Mouse (Mus musculus) limb, embryonic 13.5 days (tissue): ENCODE data around the gene Fcrla. TPM values are rescaled to one million over a fixed set of nuclear protein-coding genes. Genes with fewer than 3 reads are reported as not detected.
"Not testable (repeated sequence)": the region's sequence is repeated elsewhere in the genome, so short reads cannot be mapped to it uniquely, and the experiment has no call there.

Experiments used
- ATAC-seq: fragments of 200-750 bp; cut with Nextera tagmentation; 2 replicates; pipeline ENCODE4 v1.8.0; 2017; ENCODE audit warnings: low read depth, moderate number of reproducible peaks, moderate TSS enrichment; ENCODE audit not compliant: low FRiP score
- H3K27ac ChIP-seq: fragments of 300-500 bp; sonication (generic); 2 replicates; pipeline ENCODE4 v1.5.1; 2015; ENCODE audit warnings: inconsistent platforms, mild to moderate bottlenecking, moderate library complexity
- H3K27me3 ChIP-seq: fragments of 300-500 bp; sonication (generic); 2 replicates; pipeline ENCODE4 v1.6.1; 2015; ENCODE audit warnings: mild to moderate bottlenecking, inconsistent platforms
- H3K36me3 ChIP-seq: fragments of 300-500 bp; sonication (generic); 2 replicates; pipeline ENCODE4 v1.6.1; 2015; ENCODE audit warnings: inconsistent platforms, mild to moderate bottlenecking, moderate library complexity
- H3K4me1 ChIP-seq: fragments of 300-500 bp; sonication (generic); 2 replicates; pipeline ENCODE4 v1.6.1; 2015; ENCODE audit warnings: inconsistent platforms
- H3K4me2 ChIP-seq: fragments of 300-500 bp; sonication (generic); replicated peaks from 2 replicates; pipeline ENCODE4 v1.6.1; 2015; ENCODE audit warnings: inconsistent platforms, mild to moderate bottlenecking, moderate library complexity
- H3K4me3 ChIP-seq: fragments of 300-500 bp; sonication (generic); 2 replicates; pipeline ENCODE4 v1.5.1; 2015; ENCODE audit warnings: moderate library complexity, mild to moderate bottlenecking, inconsistent platforms
- H3K9ac ChIP-seq: fragments of 300-500 bp; sonication (generic); 2 replicates; pipeline ENCODE4 v1.6.1; 2015; ENCODE audit warnings: mild to moderate bottlenecking, inconsistent platforms
- H3K9me3 ChIP-seq: fragments of 300-500 bp; sonication (generic); 2 replicates; pipeline ENCODE4 v1.6.1; 2016; ENCODE audit warnings: inconsistent platforms
- WGBS: fragments of 180-500 bp; shearing (Covaris S2); methylation state at CpG from one replicate; pipeline ENCODE4 v1.1.7; 2015; 5-methylcytosine and 5-hydroxymethylcytosine counted together
- polyA plus RNA-seq: library from polyadenylated mRNA; unstranded; fragments of >200 nt; fragmentation: Nextera tagmentation; extraction: Ambion mirVana; gene quantifications from 2 replicates; pipeline ENCODE4 v1.2.1, GENCODE M21; 2015

Fcrla gene
- polyA plus RNA-seq, result not detected in 2 replicates

DNA sequence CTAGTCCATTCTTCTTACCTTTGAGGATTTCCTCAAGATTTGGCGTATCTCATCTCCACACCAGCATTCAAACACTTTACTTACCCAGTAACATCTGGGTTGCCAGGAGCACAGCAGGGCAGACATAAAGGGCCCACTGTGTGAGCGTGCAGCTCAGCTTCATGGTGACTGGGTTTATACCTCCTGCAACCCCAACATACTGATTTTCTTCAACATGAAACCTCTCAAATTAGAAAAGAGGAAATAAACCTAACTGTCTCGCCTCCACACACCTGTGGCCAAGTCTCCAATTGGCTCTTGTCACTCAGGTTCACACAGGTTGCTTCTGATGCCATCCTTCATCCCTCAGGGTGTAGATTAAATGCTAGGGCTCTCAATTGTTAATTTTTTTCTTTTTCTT, at the start of gene Fcrla:
Gene Fcrla, minus strand, starts transcription at position 206 of the 400 bp plus-strand sequence.
- Histone ChIP-seq H3K27ac (no peak within 1 kb of the TSS), H3K4me1 (no peaks in the 10 kb centered on the region), H3K9ac (no peak within 1 kb of the TSS), H3K4me2 (no peak within 1 kb of the TSS), H3K36me3 (no peaks in the 10 kb centered on the region), H3K4me3 (no peak within 1 kb of the TSS), H3K27me3 (no peaks in the 10 kb centered on the region), H3K9me3 (no peaks in the 10 kb centered on the region)
- 75% methylated on average over 3 of the region's 3 CpGs for whole genome bisulfite sequencing
- no peak for ATAC-seq

DNA sequence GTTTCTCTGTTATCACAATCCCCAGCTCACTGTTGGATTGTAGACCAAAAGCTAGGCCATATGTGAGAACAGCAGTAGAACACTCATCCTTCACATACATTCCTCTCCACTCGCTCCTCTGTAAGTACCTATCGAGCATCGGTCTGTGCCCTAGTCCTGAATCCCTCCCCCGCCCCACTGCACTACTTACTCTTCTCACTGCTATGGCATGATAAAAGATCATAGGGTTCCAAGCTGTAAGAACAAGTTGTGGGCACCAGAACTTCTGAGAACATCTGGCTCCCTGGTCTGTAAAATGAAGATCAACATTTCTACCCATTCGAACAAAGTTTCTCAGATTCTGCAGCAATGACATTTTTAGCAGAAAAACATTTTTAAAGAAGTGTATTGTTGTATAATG, 49.1 kb upstream of the Fcrla start, which contains the start of gene Fcgr2b:
Gene Fcgr2b, minus strand, starts transcription at position 101 of the 400 bp plus-strand sequence.
- Histone ChIP-seq H3K36me3 (no peaks in the 10 kb centered on the region), H3K4me3 (no peak within 1 kb of the TSS), H3K9ac (no peak within 1 kb of the TSS), H3K9me3 (no peaks in the 10 kb centered on the region), H3K4me1 (no peaks in the 10 kb centered on the region), H3K27ac (no peak within 1 kb of the TSS), H3K4me2 (no peak within 1 kb of the TSS), H3K27me3 (no peaks in the 10 kb centered on the region)
- 84% methylated on average over 5 of the region's 5 CpGs for WGBS
- no peak for ATAC-seq

DNA sequence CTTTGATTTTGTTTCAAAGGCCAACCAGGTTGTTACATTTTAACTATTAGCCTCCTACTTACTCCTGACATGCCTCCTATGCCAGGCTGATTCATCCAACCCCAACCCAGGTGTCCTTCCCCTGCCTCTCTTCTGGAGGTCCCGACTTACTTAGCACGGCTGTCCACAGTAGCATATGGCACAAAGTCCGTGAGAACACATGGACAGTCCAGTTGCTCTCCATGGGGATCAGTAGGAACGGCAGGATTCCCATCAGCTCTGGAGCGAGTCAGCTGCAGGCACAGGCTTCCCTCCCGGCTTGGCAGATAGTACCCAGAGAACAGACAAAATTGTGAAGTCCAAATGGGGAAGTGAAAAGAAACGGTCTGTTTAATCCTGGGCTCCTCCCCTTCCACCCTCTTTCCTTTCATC, 48.4 kb upstream of the Fcrla start:
- ATAC-seq, result no peak
- H3K36me3 ChIP-seq, result no peaks in the 10 kb centered on the region
- no peaks in the 10 kb centered on the region for H3K4me1 ChIP-seq
- H3K9ac ChIP-seq, result no peak overlapping the region
- H3K4me2 ChIP-seq, result no peak overlapping the region
- H3K4me3 ChIP-seq, result no peak overlapping the region
- no peaks in the 10 kb centered on the region for H3K9me3 ChIP-seq
- 69% methylated on average over 7 of the region's 7 CpGs for WGBS
- no peak overlapping the region for H3K27ac ChIP-seq
- H3K27me3 ChIP-seq, result no peaks in the 10 kb centered on the region

DNA sequence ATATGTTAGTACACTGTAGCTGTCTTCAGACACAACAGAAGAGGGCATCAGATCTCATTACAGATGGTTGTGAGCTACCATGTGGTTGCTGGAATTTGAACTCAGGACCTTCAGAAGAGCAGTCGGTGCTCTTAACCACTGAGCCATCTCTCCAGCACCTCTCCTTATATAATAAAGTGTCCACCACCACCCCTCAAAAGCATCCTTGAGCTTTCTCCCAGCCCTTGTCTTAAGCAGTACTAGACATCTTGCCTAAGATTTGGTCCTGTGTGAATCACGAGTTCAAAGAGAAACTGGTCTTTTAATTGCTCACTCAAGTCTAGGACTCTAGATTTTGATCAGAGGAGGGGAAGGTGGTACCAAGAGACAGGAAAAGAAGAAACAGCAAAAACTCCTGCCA, 48.0 kb upstream of the Fcrla start:
- H3K4me3 ChIP-seq, H3K36me3 ChIP-seq, H3K4me1 ChIP-seq, H3K9me3 ChIP-seq, H3K27ac ChIP-seq, H3K4me2 ChIP-seq, H3K27me3 ChIP-seq, H3K9ac ChIP-seq, ATAC-seq: not testable (repeated sequence)
- WGBS, result 74% methylated on average over 2 of the region's 2 CpGs

DNA sequence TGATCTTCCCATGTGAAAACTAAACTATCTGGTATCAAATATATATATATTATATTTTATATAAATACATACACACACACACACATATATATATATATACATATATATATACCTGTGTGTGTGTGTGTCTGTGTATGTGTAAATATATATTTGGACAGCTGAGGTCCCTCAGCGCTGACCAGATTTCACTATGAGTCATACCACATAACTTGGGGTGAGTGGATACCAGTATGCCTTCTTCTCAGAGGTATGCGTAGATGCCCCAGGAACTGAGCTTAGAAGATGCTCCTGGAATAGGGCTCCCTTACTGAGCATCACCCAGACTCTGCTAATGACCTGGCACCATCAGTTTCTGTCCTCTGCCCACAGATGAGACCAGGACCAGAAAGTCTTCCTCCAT, 47.4 kb upstream of the Fcrla start:
- H3K36me3 ChIP-seq, result no peaks in the 10 kb centered on the region
- 98% methylated on average over 2 of the region's 2 CpGs for WGBS
- no peaks in the 10 kb centered on the region for H3K4me1 ChIP-seq
- no peak overlapping the region for H3K27ac ChIP-seq
- no peak overlapping the region for H3K9ac ChIP-seq
- H3K9me3 ChIP-seq, result no peaks in the 10 kb centered on the region
- no peak for ATAC-seq
- no peak overlapping the region for H3K4me3 ChIP-seq
- H3K27me3 ChIP-seq, result no peaks in the 10 kb centered on the region
- no peak overlapping the region for H3K4me2 ChIP-seq

DNA sequence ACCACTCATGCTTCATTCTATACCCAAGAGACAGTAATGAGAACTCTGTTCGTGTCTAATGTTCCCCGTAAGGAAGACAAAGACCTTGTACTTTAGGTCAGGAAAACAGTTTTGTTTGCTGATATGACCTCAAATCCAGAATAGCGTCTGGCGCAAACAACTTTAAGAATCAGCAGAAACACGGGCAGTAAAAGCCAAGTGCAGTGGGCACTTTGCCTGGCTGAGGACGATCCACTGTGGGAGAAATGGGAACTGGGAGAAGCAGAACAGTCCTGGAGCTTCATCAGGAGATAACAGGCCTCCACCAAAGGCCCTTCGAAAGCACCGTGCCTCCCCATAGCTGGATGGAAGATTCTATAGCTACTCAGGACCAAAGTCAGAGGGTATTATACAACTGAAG, 46.8 kb upstream of the Fcrla start:
- H3K4me2 ChIP-seq, result no peak overlapping the region
- no peaks in the 10 kb centered on the region for H3K9me3 ChIP-seq
- no peaks in the 10 kb centered on the region for H3K4me1 ChIP-seq
- no peak overlapping the region for H3K27ac ChIP-seq
- H3K4me3 ChIP-seq, result no peak overlapping the region
- no peaks in the 10 kb centered on the region for H3K27me3 ChIP-seq
- H3K36me3 ChIP-seq, result no peaks in the 10 kb centered on the region
- 85% methylated on average over 8 of the region's 8 CpGs for WGBS
- ATAC-seq, result no peak
- no peak overlapping the region for H3K9ac ChIP-seq

DNA sequence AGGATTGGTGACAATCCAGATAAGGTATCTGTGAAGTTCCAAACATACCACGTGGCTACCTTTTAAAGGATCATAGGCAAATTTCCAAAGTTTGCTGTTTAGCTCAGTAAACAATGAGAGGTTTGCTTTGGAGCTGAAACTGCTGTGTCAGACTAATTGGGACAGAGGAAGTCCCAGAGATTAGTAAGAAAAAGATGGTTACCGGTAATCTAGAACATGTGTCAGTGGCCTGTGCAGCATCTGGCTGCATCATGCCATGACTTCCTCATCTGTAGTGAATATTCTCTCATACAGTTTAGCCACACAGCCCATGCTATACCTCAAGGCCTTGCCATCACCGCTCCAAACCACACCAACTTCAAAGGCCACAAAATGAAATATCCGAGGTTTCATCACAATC, 45.6 kb upstream of the Fcrla start:
- Histone ChIP-seq H3K9me3 (no peaks in the 10 kb centered on the region), H3K36me3 (no peaks in the 10 kb centered on the region), H3K4me3 (no peak overlapping the region), H3K27ac (no peak overlapping the region), H3K4me2 (no peak overlapping the region), H3K27me3 (no peaks in the 10 kb centered on the region), H3K4me1 (no peaks in the 10 kb centered on the region), H3K9ac (no peak overlapping the region)
- 74% methylated on average over 4 of the region's 4 CpGs for WGBS
- no peak for ATAC-seq

DNA sequence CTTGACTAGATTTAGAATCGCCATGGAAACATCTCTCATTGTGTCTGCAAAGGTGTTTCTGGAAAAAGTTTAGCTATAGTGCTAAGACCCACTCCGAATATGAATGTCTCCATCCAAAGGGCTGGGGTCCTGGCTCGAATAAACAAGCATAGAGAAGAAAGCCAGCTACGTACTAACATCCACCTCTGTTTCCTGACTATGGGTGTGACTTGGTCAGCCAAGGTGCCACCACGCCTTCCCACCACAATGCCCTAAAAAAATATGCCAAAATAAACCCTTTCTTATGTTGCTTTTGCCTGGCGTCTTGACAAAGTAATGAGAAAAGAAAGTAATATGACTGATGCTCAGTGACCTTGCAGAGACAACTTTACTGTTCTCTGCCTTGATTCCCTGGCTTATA, 45.1 kb upstream of the Fcrla start:
- Histone ChIP-seq H3K36me3 (no peaks in the 10 kb centered on the region), H3K4me1 (no peaks in the 10 kb centered on the region), H3K27me3 (no peaks in the 10 kb centered on the region), H3K4me2 (no peak overlapping the region), H3K9ac (no peak overlapping the region), H3K27ac (no peak overlapping the region), H3K4me3 (no peak overlapping the region), H3K9me3 (no peaks in the 10 kb centered on the region)
- 82% methylated on average over 6 of the region's 6 CpGs for WGBS
- no peak for ATAC-seq

DNA sequence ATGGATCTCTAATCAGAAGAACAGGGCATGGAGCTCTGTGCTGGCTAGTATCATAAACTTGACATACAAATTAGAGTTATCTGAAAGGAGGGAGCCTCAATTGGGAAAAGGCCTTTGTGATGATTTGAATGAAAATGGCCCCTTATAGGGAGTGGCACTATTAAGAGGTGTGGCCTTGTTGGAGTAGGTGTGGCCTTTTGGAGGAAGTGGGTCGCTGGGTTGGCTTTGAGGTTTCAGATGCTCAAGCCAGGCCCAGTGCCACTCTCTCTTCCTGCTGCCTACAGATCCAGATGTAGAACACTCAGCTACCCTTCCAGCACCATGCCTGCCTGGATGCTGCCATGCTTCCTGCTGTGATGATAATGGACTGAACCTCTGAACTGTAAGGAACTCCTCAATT, 41.2 kb upstream of the Fcrla start:
- H3K27me3 ChIP-seq, result no peaks in the 10 kb centered on the region
- no peaks in the 10 kb centered on the region for H3K4me1 ChIP-seq
- no peak overlapping the region for H3K9ac ChIP-seq
- no peaks in the 10 kb centered on the region for H3K9me3 ChIP-seq
- H3K4me3 ChIP-seq, result no peak overlapping the region
- 61% methylated on average over 1 of the region's 1 CpGs for WGBS
- H3K4me2 ChIP-seq, result no peak overlapping the region
- ATAC-seq, result no peak
- no peaks in the 10 kb centered on the region for H3K36me3 ChIP-seq
- H3K27ac ChIP-seq, result no peak overlapping the region

DNA sequence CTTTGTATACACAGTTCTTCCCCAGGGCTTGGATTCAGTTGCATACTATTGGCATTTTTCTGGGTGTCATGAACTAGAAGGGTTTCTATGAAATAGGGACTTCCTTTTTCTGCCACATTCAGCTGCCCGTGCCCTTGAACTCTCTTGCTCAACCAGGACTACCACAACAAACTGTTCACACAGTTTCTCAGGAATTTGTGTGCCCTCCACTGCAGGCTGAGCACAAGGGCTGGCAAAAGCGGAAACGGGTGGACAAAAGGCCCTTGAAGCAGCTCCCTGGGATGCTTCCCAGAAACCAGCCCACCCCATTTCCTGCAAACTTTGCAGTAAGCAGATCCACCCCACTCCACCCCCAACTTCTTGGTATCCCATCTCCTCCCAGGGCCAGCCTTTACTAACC, 40.2 kb upstream of the Fcrla start:
- Histone ChIP-seq H3K9me3 (no peaks in the 10 kb centered on the region), H3K27ac (no peak overlapping the region), H3K27me3 (no peaks in the 10 kb centered on the region), H3K4me2 (no peak overlapping the region), H3K4me3 (no peak overlapping the region), H3K36me3 (no peaks in the 10 kb centered on the region), H3K9ac (no peak overlapping the region), H3K4me1 (peaks cover 4% of the 10 kb centered on the region; the same call in 1 of the 2 replicates)
- ATAC-seq, result no peak
- WGBS, result 88% methylated on average over 3 of the region's 3 CpGs

DNA sequence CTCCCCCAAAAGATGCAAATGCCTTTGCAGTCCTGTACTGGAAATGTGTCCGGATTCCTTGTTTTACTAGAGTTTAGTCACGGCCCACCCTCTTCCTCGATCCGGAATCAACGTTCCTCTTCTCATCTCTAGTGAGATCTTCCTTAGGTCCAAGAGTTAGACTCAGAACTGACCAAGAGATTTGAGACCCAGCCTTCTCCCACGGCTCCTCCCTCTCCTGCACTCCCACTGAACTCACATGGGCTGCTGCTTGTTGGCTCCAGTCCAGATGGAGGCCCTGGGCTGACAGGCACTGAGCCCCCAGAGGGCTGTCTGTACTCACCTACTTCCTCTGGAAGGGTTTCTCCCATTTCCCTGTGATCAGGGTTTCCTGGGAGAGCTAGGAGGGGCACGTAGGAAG, 35.7 kb upstream of the Fcrla start:
- Histone ChIP-seq H3K27ac (no peak overlapping the region), H3K4me1 (peaks cover 4% of the 10 kb centered on the region; the same call in 1 of the 2 replicates), H3K9ac (no peak overlapping the region), H3K36me3 (no peaks in the 10 kb centered on the region), H3K4me2 (no peak overlapping the region), H3K4me3 (no peak overlapping the region), H3K9me3 (no peaks in the 10 kb centered on the region), H3K27me3 (no peaks in the 10 kb centered on the region)
- 72% methylated on average over 7 of the region's 7 CpGs for WGBS
- no peak for ATAC-seq

DNA sequence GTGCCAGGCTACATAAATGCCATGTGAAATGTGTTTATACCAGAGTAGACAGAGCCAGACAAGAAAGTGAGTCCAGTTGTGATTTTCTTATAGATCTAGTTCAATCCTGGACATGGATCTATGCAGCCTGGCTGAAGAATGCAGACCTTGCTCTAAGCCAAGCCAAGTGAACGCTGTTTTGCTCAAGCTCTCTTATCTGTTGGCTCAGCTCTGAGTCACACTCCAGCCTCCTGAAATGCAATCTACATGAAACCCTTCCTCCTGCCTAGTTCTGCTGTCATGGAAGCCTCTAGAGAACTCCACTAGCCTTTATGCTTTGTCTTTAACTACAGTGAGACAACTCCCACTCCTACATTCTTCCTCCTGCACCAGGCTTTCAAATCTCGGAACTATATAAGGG, 34.9 kb upstream of the Fcrla start:
- H3K27ac ChIP-seq, result no peak overlapping the region
- no peak overlapping the region for H3K9ac ChIP-seq
- no peaks in the 10 kb centered on the region for H3K27me3 ChIP-seq
- H3K4me3 ChIP-seq, result no peak overlapping the region
- H3K9me3 ChIP-seq, result no peaks in the 10 kb centered on the region
- no peak overlapping the region for H3K4me2 ChIP-seq
- no peaks in the 10 kb centered on the region for H3K36me3 ChIP-seq
- WGBS, result 78% methylated on average over 2 of the region's 2 CpGs
- H3K4me1 ChIP-seq, result peaks cover 4% of the 10 kb centered on the region; the same call in 1 of the 2 replicates
- ATAC-seq, result no peak

DNA sequence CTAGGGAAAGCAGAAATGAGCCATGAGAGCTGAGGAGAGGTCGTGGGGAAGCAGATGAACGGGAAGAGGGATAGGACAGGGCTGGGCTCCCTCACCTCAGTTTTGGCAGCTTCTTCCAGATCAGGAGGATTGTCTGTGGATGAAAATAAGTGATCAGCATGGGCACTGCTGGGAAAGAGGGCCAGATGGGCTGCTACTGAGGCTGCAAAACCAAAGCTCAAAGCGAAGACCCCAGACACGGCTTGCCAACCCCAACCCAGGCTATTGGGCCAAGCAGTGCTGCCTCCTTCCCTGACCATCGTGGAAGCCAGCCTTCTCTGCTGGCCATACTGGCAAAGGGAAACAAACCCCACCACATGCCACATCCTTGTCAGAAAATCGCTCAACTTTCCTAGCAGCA, 33.7 kb upstream of the Fcrla start:
- Histone ChIP-seq H3K4me2 (no peak overlapping the region), H3K9ac (no peak overlapping the region), H3K27ac (no peak overlapping the region), H3K9me3 (no peaks in the 10 kb centered on the region), H3K4me1 (peaks cover 4% of the 10 kb centered on the region; the same call in 1 of the 2 replicates), H3K27me3 (no peaks in the 10 kb centered on the region), H3K4me3 (no peak overlapping the region), H3K36me3 (no peaks in the 10 kb centered on the region)
- ATAC-seq, result no peak
- WGBS, result 81% methylated on average over 6 of the region's 6 CpGs
